Mouse (Mus musculus) brain, adult 2 months (tissue): ENCODE results near the gene Abcb4.
"Not testable (repeated sequence)": the region's sequence is repeated elsewhere in the genome, so short reads cannot be mapped to it uniquely, and the experiment has no call there.

Experiments used
- DNase-seq: peaks from one replicate; pipeline ENCODE4 v3.0.0; 2011; ENCODE audit warnings: low read depth, low spot score

The Abcb4 gene

DNA sequence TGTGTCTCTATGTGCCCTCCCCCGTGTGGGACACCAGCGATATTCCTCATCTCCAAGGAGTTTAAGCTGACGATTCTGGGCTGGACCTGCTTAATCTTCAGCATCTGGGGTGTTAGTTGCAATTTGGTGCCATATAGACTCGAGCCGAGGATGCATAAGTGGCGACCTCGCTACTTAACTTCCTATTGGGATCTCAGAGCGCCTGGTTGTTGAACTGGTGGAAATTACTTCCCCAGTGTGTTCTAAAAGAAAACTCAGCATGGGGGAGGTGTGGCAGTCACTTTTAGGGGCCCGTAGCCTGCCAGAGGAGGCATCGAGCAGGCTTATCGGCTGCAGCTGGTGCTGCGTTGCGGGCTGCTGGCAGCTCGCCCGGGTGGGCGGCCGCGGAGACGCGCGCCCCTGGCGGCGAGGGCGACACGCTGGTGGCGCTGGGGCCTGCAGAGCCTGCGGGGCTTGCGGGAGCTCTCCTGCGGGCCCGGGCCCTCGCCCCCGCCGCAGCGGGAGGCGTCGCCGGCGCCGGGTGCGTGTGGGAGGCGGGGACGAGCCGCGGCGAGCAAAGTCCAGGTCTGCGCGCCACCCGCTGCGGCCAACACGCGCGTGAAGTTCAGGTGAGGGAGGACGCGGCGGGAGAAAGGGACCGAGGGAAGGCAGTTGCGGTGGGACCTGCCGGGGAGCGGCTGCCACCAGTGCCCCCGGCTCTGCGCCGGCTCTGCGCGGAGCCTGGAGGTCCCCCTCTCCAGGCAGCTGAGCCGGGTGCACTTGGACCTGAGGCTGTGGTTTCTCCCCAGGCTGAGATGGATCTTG, at the start of gene Abcb4:
Abcb4 (plus strand) TSS at position 418 of the 804 bp plus-strand sequence.
- DNase-seq, result peak; percentile 74

DNA sequence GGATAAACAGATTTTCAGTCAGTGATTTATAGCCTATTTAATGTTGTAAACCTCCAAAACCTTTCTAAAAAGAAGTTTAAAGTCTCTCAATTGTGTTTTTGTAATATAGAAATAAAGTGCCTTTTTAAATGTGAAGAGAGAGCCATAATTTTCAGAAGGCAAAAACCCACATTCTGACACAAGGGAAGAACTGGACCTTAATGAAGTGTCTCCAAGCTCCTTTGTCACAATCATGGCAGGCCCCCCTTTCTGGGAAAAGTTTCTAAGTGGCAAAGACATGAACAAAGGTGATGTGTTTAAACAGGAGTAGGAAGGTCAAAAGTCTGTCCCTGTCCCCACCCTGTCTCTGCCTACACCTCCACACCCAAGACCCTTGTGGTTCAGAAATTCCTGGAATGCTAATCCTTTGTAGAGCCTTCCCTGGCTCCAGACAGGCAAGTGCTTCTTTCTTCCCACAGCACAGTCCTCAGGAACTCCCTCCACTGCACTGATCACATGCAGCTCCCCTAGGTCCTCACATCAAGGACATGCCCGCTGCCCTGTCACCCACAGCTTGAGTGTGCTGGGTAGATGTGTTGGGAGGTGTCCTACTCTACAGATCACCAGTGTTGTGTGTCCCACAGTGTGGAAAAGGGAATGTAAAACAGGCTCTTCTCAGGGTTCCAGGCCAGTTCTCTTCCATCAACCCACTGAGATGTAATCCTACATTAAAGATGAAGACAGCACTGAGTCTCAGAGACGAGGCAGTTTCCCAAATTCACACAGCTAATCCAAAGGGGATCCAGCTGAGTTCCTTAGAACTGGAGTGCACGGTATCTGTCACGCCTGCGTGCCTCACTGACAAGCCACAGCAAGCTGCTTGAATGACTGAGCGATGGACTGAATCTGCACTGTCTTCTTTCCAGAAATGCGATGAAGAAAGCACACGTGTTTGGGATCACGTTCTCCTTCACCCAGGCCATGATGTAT, 44.6 kb upstream of the Abcb4 start:
- DNase-seq, result not testable (repeated sequence)

DNA sequence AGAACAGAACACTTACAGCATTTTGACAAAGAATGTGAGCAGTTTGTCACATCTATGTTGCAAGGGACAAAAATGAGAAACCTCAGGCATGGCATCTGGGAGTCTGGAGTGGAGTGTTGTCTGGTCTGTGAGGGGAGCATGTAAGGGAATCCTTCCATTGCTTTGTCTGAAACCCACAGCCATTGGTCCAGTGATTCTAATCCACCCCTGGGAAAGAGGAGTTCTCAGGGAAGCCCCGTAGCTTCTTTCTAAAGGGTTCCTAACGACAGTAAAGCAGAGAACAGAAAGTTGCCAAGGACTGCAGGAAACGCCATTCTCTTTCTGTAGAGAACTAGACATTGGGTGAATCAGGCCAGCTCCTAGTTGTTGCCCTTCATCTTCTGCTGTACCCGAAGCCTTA, 42.7 kb upstream of the Abcb4 start:
- no peak for DNase-seq

GRCm38 (mm10) chr5:8857201-8857600, 36.3 kb upstream of the Abcb4 start:
- DNase-seq, result no peak

GRCm38 (mm10) chr5:8861811-8862210, 31.7 kb upstream of the Abcb4 start:
- no peak for DNase-seq

DNA sequence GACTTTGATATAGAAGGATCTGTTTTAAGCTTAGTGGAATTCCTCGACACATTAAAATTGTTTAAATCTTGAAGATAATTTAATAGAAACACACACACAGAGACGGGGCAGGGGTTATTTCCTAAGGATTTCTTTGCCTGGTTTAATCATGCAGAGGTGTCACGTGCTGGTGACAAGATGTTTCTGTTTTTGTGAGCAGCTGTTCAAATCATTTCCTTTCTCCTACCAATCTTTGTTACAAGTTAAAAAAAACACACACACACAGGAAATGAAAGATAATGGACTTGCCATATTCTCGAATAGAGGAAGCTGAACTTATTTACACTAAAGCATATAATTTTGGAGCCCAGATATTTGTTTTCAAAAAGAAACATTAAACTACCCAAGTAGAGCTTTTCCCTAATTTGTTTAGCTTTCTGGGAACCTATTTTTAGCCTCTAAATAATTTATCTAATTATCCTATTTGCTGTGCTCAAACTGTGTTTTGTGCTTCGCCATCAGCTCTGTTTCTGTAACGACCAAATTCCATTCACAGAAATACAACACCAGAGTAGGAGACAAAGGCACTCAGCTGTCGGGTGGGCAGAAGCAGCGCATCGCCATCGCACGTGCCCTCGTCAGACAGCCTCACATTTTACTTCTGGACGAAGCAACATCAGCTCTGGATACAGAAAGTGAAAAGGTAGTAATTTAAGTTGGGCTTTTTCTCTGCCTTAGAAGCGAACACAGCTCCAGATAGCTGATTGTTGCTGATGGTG, 29.8 kb upstream of the Abcb4 start:
- DNase-seq, result no peak

DNA sequence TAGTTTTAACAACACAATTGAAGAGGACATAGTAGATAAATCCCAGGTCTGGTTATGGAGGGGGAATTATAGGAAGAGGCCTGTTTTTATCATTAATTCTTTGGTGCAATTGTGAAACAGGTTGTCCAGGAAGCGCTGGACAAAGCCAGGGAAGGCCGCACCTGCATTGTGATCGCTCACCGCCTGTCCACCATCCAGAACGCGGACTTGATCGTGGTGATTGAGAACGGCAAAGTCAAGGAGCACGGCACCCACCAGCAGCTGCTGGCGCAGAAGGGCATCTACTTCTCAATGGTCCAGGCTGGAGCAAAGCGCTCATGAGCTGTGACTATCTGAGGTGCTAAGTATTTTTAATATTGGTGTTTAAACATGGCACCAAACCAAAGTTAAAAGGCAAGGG, 27.9 kb upstream of the Abcb4 start:
- not testable (repeated sequence) for DNase-seq

DNA sequence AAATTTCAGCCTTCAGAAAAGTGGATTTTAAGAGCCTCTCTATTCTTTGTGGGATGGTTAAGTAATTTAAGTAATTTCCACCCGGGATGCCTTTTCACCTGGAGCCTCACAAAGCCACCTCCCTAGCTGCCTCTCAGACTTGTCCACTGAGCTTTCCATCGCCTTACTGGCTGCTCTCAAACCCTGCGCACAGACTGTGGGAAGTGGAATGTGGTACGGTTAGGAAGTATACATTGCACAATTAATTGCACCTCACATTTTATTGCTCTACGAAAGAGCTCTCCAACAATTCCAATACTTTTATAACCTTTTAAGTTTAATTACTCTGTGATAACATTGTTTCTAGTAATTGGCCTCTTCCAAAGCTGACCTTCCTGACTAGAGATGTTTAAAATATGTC, 27.2 kb upstream of the Abcb4 start:
- no peak for DNase-seq

GRCm38 (mm10) chr5:8868019-8868418, 25.5 kb upstream of the Abcb4 start:
- peak; percentile 29 for DNase-seq

GRCm38 (mm10) chr5:8872979-8873915, 20.3 kb upstream of the Abcb4 start:
- no peak for DNase-seq

- DNase-seq, result no peak
Observed at GRCm38 (mm10) chr5:8877086-8877485, 16.4 kb upstream of the Abcb4 start.

DNA sequence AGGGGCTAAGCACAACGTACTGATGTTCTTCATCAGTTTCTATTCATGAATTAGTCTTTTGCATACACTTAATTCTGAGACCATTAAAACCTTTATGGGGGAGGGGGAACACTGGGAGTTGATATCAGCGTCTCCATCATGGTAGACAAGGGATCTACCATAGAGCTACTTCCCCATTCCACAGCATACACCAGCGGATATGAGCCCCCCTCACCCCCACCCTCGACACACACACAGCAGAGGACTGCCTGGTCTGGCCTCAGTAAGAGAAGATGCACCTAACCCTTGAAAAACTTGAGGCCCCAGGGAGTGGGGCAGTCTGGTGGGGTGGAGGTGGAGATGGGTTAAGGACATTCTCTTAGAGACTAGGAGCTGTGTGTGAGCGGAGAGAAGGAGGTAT, 15.7 kb upstream of the Abcb4 start:
- DNase-seq, result no peak

DNA sequence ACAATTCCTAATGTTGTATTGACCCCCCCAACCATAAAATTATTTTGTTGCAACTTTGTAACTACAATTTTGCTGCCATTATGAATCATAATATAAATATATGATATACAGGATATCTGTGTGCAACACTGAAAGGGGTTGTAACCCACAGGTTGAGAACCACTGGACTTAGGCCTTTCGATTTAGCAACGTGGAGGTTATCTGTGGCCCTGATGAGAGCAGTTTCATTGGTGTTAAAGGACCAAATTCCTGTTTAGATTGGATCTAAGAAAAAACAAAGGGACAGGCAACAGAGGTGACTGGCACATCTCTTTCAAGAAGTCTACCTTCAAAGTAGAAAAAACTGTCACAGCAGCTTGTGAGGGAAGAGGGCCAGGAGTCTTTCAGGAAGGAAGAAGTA, 7.7 kb upstream of the Abcb4 start:
- DNase-seq, result no peak

DNA sequence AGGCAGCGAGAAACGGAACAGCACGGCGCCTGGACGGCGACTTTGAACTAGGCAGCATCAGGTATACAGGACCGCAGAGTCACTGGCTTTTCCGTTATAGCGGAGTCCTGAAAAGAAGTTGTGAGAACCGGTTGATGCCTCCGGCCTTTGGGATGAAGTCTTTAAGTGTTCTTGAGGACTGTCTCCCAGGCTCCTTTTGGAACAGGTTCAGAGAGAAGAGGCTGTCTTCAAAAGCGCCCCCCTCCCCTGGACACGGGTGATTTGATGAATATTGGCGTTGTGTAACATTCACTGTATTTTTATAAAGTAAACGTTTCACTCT, 548 bp downstream of the Abcb4 start:
- DNase-seq, result no peak

DNA sequence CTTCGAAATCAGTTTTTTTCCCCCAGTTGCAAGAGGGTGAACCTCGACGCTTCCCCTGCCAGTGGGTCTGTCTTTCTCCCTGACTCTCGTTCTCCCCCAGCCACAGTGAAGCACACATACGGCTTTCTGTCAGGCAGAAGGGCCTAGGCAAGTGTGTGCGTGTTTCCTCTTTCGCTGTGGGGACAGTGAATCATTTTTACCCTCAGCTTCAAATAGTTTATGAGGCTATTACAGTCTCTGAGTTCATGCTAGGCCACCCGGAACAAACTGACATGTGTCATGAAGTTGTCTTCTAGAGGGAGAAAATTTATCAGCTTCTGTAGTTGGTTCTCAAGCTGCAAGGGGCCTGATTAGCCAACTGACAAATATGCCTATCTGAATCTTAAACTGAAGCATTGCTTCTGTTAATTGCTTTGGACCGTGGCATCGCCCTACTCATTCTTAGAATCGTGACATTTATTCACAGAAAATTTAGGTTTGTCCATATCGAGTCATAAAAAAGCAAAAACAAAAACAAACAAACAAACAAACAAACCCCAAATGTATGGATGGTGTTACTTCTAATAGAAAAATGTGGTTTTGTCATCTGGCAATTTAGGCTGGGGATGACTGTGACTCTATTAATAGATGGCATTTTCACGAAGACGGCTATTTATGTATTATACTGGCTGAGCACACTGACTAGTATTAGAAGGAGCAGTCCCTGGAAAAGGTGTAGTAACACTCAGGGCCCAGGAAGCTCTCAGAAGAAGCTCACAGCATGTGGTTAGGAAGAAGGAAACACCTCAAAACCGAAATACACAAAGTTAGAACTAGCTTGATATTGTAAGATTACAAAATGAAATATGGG, 1.3 kb downstream of the Abcb4 start:
- DNase-seq, result no peak

GRCm38 (mm10) chr5:8896198-8896597, 2.7 kb downstream of the Abcb4 start:
- DNase-seq, result no peak

DNA sequence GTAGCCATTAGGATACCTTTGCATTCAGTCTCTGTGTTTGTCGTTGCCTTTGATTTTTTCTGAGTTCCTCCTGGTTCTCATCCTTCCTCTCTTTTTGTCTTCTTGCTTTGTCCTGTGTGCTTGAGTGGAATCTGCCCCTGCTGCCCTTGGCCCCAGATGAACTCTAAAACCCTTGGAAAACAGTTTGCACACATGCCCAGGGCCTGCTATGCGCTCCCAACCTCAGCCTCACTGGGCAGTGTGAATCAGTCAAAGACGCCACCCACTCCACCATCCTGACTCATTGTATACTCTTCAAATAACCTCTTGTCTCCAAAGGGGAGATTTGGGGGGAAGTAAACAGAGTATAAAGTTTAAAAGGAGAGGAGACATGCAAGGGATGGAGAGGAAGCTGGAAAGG, 4.7 kb downstream of the Abcb4 start:
- no peak for DNase-seq

- no peak for DNase-seq
Observed at GRCm38 (mm10) chr5:8901001-8901400, 7.5 kb downstream of the Abcb4 start.

- no peak for DNase-seq
Observed at GRCm38 (mm10) chr5:8902141-8902817, 8.8 kb downstream of the Abcb4 start.
